Mouse (Mus musculus) heart, postnatal 0 days (tissue): Measurements from ENCODE around the gene Gorasp1. TPM values are rescaled to one million over a fixed set of nuclear protein-coding genes. Genes with fewer than 3 reads are reported as not detected.

Experiments used
- ATAC-seq: fragments of 200-750 bp; cut with Nextera tagmentation; 2 replicates; pipeline ENCODE4 v1.8.0; 2017; ENCODE audit warnings: low read depth, moderate number of reproducible peaks, moderate library complexity; ENCODE audit not compliant: insufficient read depth
- DNase-seq: peaks from one replicate; pipeline ENCODE4 v3.0.0-alpha.2; 2016; ENCODE audit warnings: low spot score
- H3K27ac ChIP-seq: fragments of 300-500 bp; sonication (generic); 2 replicates; pipeline ENCODE4 v1.5.1; 2014; ENCODE audit warnings: low read depth, mild to moderate bottlenecking
- H3K27me3 ChIP-seq: fragments of 300-500 bp; sonication (generic); 2 replicates; pipeline ENCODE4 v1.6.1; 2014; ENCODE audit warnings: low read length, mixed read lengths; ENCODE audit not compliant: control insufficient read depth, insufficient read depth
- H3K36me3 ChIP-seq: fragments of 300-500 bp; sonication (generic); replicated peaks from 2 replicates; pipeline ENCODE4 v1.6.1; 2014; ENCODE audit warnings: low read length, mixed read lengths; ENCODE audit not compliant: control insufficient read depth, insufficient read depth
- H3K4me1 ChIP-seq: fragments of 300-500 bp; sonication (generic); 2 replicates; pipeline ENCODE4 v1.6.1; 2014; ENCODE audit warnings: antibody characterized with exemption; ENCODE audit not compliant: control insufficient read depth, insufficient read depth
- H3K4me2 ChIP-seq: fragments of 300-500 bp; sonication (generic); 2 replicates; pipeline ENCODE4 v1.6.1; 2014; ENCODE audit warnings: low read depth, mild to moderate bottlenecking, low read length, moderate library complexity
- H3K4me3 ChIP-seq: fragments of 300-500 bp; sonication (generic); 2 replicates; pipeline ENCODE4 v1.5.1; 2014; ENCODE audit warnings: low read depth, low read length
- H3K9ac ChIP-seq: fragments of 300-500 bp; sonication (generic); replicated peaks from 2 replicates; pipeline ENCODE4 v1.6.1; 2014; ENCODE audit warnings: low read depth, low read length, mixed read lengths
- H3K9me3 ChIP-seq: fragments of 300-500 bp; sonication (generic); replicated peaks from 2 replicates; pipeline ENCODE4 v1.6.1; 2016; ENCODE audit warnings: low read length; ENCODE audit not compliant: control insufficient read depth
- CTCF ChIP-seq: IDR thresholded peaks from 2 replicates; pipeline ENCODE4 v1.5.1; 2016; ENCODE audit warnings: antibody characterized with exemption, control low read depth, low read depth
- EP300 ChIP-seq: IDR thresholded peaks from 2 replicates; pipeline ENCODE4 v1.6.1; 2016; ENCODE audit warnings: antibody characterized with exemption, low read depth
- WGBS: fragments of 180-500 bp; shearing (Covaris S2); extraction: QIAGEN DNeasy Blood & Tissue Kit; methylation state at CpG from one replicate; pipeline ENCODE4 v1.1.7; 2014; 5-methylcytosine and 5-hydroxymethylcytosine counted together
- polyA plus RNA-seq: library from polyadenylated mRNA; unstranded; fragments of >200 nt; fragmentation: Nextera tagmentation; extraction: Ambion mirVana; gene quantifications from 2 replicates; pipeline ENCODE4 v1.2.1, GENCODE M21; 2015
- total RNA-seq: library from RNA; depleted of rRNA; stranded (reverse); fragments of >200 nt; gene quantifications from 2 replicates; pipeline ENCODE4 v1.2.3, GENCODE M21; 2014; ENCODE audit warnings: low replicate concordance

Gene Gorasp1
- total and polyA plus RNA-seq, 2 experiments from 2014 or later: 14.1 to 63.5 TPM

- no peak for DNase-seq
- TF ChIP-seq CTCF (no peak), EP300 (no peak)
- no peak overlapping the region for H3K4me3 ChIP-seq
- H3K36me3 ChIP-seq: no peaks in the 10 kb centered on the region
- H3K9ac ChIP-seq: no peak overlapping the region
- WGBS: 61% methylated on average over 4 of the region's 4 CpGs
- H3K4me1 ChIP-seq: peaks cover 13% of the 10 kb centered on the region; the same call in 1 of the 2 replicates
- no peak overlapping the region for H3K4me2 ChIP-seq
- H3K27ac ChIP-seq: no peak overlapping the region
- H3K27me3 ChIP-seq: no peaks in the 10 kb centered on the region
- no peaks in the 10 kb centered on the region for H3K9me3 ChIP-seq
- ATAC-seq: no peak
These were observed 1.1 kb upstream of the Gorasp1 start for GRCm38 (mm10) chr9:119938496-119938895.

- no peaks in the 10 kb centered on the region for H3K27me3 ChIP-seq
- H3K27ac ChIP-seq: no peak overlapping the region
- WGBS: 91% methylated on average over 6 of the region's 6 CpGs
- peaks cover 13% of the 10 kb centered on the region; the same call in 1 of the 2 replicates for H3K4me1 ChIP-seq
- H3K4me3 ChIP-seq: no peak overlapping the region
- no peak overlapping the region for H3K9ac ChIP-seq
- H3K4me2 ChIP-seq: no peak overlapping the region
- DNase-seq (no peak), ATAC-seq (no peak)
- TF ChIP-seq CTCF (no peak), EP300 (no peak)
- H3K9me3 ChIP-seq: no peaks in the 10 kb centered on the region
- peaks cover 12% of the 10 kb centered on the region; the same call in 1 of the 2 replicates for H3K36me3 ChIP-seq
These were observed 3.7 kb downstream of the Gorasp1 start for GRCm38 (mm10) chr9:119933675-119934074.

GRCm38 (mm10) chr9:119932358-119932757, 5.0 kb downstream of the Gorasp1 start:
- DNase-seq (no peak), ATAC-seq (no peak)
- Histone ChIP-seq H3K4me1 (peaks cover 9% of the 10 kb centered on the region; the same call in 1 of the 2 replicates), H3K36me3 (peaks cover 26% of the 10 kb centered on the region), H3K4me3 (no peak overlapping the region), H3K4me2 (no peak overlapping the region), H3K27ac (no peak overlapping the region), H3K9ac (no peak overlapping the region), H3K9me3 (no peaks in the 10 kb centered on the region), H3K27me3 (no peaks in the 10 kb centered on the region)
- 87% methylated on average over 12 of the region's 12 CpGs for WGBS
- TF ChIP-seq EP300 (no peak), CTCF (no peak)

- 83% methylated on average over 5 of the region's 5 CpGs for WGBS
- no peak for DNase-seq
- TF ChIP-seq EP300 (no peak), CTCF (no peak)
- Histone ChIP-seq H3K9ac (no peak overlapping the region), H3K36me3 (peaks cover 70% of the 10 kb centered on the region), H3K4me3 (no peak overlapping the region), H3K9me3 (no peaks in the 10 kb centered on the region), H3K27ac (no peak overlapping the region), H3K27me3 (no peaks in the 10 kb centered on the region), H3K4me2 (no peak overlapping the region), H3K4me1 (no peaks in the 10 kb centered on the region)
- no peak for ATAC-seq
These were observed 10.9 kb downstream of the Gorasp1 start for GRCm38 (mm10) chr9:119926497-119926896.

- H3K9ac ChIP-seq: no peak overlapping the region
- peaks cover 77% of the 10 kb centered on the region for H3K36me3 ChIP-seq
- H3K9me3 ChIP-seq: no peaks in the 10 kb centered on the region
- no peak overlapping the region for H3K27ac ChIP-seq
- 79% methylated on average over 8 of the region's 8 CpGs for WGBS
- H3K4me3 ChIP-seq: no peak overlapping the region
- H3K4me2 ChIP-seq: no peak overlapping the region
- no peak for TF ChIP-seq CTCF
- TF ChIP-seq EP300: no peak
- no peak for DNase-seq
- no peaks in the 10 kb centered on the region for H3K27me3 ChIP-seq
- no peaks in the 10 kb centered on the region for H3K4me1 ChIP-seq
- no peak for ATAC-seq
These were observed 11.6 kb downstream of the Gorasp1 start for GRCm38 (mm10) chr9:119925729-119926128.

GRCm38 (mm10) chr9:119925120-119925657, 12.2 kb downstream of the Gorasp1 start:
- H3K9me3 ChIP-seq: no peaks in the 10 kb centered on the region
- no peak overlapping the region for H3K4me3 ChIP-seq
- no peak for DNase-seq
- H3K36me3 ChIP-seq: peaks cover 82% of the 10 kb centered on the region
- no peak overlapping the region for H3K9ac ChIP-seq
- no peak for ATAC-seq
- H3K27ac ChIP-seq: no peak overlapping the region
- TF ChIP-seq CTCF (no peak), EP300 (no peak)
- H3K4me1 ChIP-seq: no peaks in the 10 kb centered on the region
- no peak overlapping the region for H3K4me2 ChIP-seq
- H3K27me3 ChIP-seq: no peaks in the 10 kb centered on the region
- WGBS: 85% methylated on average over 16 of the region's 16 CpGs
